Mouse (Mus musculus) retina, adult 2 months (tissue): ENCODE measurements around the gene Gadd45gip1.

ENCODE experiments used
- DNase-seq: peaks from one replicate; pipeline ENCODE4 v3.0.0-alpha.2; 2012; ENCODE audit warnings: low read depth, low spot score

The Gadd45gip1 gene

DNA sequence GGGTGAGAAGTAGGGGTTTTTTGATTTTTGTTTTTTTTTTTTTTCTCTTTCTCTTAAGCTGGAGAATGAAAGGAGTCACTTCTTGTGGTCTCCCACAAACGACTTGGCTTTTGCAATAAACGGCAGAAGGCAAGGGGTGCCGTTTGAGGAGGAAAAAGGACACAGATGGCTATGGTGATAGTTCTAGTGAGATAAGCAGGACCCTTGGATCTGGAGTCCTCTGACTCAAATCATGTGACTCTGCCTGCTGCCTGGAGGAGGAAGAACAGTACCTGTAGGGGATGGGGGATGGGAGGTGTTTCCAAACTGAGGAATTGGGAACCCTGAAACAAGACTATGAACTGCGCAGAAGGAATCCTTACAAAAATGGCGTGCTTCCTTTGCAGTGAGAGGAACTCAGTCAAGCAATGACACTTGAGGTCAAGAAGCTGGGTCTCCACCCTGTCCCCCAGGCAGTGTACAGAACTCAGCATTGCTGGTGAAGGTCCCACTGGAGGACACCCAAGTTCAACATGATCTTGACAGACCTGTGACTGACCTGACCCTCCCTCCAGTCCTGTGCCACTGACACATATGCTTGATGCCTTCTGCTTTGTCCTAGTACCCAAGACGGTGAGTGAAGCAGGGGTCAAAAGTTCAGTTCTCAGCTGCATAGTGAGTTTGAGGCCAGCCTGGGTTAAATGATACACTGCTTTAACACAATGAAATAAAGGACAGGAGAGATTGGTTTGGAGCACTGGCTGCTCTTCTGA is 16.5 kb downstream of the Gadd45gip1 start:
- no peak for DNase-seq

DNA sequence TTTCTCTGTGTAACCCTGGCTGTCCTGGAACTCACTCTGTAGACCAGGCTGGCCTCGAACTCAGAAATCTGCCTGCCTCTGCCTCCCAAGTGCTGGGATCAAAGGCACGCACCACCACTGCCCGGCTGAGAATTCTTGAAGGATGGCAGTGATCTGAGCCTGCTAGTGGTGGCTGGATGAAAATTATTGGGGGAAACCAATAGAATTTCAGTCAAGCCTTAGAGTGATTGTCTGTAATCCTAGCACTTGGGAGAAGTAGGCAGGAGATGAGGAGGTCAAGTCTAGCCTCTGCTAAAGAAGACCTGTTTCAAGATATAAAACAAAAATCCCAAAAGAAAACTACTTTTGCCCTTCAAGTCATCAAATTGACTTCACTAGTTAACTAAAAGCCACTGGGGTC is 25.1 kb downstream of the Gadd45gip1 start:
- DNase-seq: no peak

- peak; percentile 97 for DNase-seq
These were observed 25.6 kb downstream of the Gadd45gip1 start, which contains the start of gene Farsa for GRCm38 (mm10) chr8:84856864-84857441. Gene Farsa, plus strand, starts transcription at chr8:84856989.

GRCm38 (mm10) chr8:84871376-84872308 is 40.3 kb downstream of the Gadd45gip1 start, which contains the start of gene Syce2:
Gene Syce2, plus strand, starts transcription at chr8:84872111.
- DNase-seq: peak; percentile 52

- DNase-seq: no peak
These were observed 41.1 kb downstream of the Gadd45gip1 start for GRCm38 (mm10) chr8:84872309-84872965.

DNA sequence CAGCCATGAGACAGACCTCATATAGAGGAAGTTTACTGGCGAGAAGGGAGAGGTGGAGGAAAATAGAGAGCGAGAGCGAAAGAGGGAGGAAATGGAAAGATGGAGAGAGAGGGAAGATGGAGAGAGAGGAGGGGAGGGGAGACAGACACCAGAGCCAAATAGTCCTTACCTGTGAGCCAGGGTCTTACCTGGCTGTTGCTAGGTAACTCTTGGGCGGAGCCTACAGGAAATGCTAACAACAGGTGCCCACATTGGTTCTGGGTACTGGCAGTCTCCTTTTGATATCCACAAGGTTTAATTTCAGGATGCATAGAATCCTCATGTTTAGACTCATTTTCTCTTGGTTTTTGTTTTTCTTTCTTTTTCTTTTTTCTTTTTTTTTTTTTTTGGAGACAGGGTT is 41.7 kb downstream of the Gadd45gip1 start:
- DNase-seq: no peak

DNA sequence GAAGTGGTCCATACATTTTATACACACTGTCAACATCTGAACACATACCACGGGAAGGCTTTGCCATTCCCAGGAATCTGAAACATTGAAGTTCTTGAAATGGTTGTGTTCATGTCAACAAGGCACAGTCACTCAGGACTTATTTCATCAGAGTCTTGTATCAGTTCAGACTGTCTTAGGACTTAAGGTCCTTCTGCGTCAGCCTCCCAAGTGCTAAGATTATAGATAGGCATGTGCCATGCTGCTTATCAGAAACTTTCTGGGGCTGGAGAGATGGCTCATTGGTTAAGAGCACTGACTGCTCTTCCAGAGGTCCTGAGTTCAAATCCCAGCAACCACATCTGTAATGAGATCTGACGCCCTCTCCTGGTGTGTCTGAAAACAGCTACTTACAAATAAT is 43.0 kb downstream of the Gadd45gip1 start:
- no peak for DNase-seq

GRCm38 (mm10) chr8:84877297-84878035 is 46.1 kb downstream of the Gadd45gip1 start:
- no peak for DNase-seq

- no peak for DNase-seq
These were observed 47.6 kb downstream of the Gadd45gip1 start for GRCm38 (mm10) chr8:84878915-84879314.

GRCm38 (mm10) chr8:84884728-84885127 is 53.4 kb downstream of the Gadd45gip1 start:
- DNase-seq: no peak
